Mouse (Mus musculus) MEL (cell line): Measurements from ENCODE around the gene Entr1. TPM values are rescaled to one million over a fixed set of nuclear protein-coding genes. Genes with fewer than 3 reads are reported as not detected.

ENCODE experiments used
- DNase-seq: peaks from one replicate; pipeline ENCODE4 v3.0.0; 2011; ENCODE audit warnings: low read depth, low spot score
- H3K27ac ChIP-seq: 2 replicates; pipeline ENCODE4 v1.5.1; 2012; ENCODE audit warnings: low read depth, mild to moderate bottlenecking, control low read depth, low read length, moderate library complexity; ENCODE audit not compliant: control insufficient read depth
- H3K27me3 ChIP-seq, 2 experiments: fragments of 150-350 bp in 1 of 2; sonication (generic) in 1 of 2; 2 replicates each; pipeline ENCODE4 v1.6.1; 2012; ENCODE audit warnings: low read length in 2 of 2, mild to moderate bottlenecking in 2 of 2, improper control_type of control experiment in 1 of 2, moderate library complexity in 1 of 2; ENCODE audit not compliant: insufficient read depth in 2 of 2, control insufficient read depth in 1 of 2
- H3K36me3 ChIP-seq, 2 experiments: 2 replicates each; pipeline ENCODE4 v1.6.1; 2012 to 2014; ENCODE audit warnings: low read length in 2 of 2, improper control_type of control experiment in 1 of 2, inconsistent platforms in 1 of 2, mild to moderate bottlenecking in 1 of 2; ENCODE audit not compliant: insufficient read depth in 2 of 2, control insufficient read depth in 1 of 2
- H3K4me1 ChIP-seq, 2 experiments: fragments of 150-350 bp in 1 of 2; sonication (generic) in 1 of 2; 2 replicates each; pipeline ENCODE4 v1.6.1; 2012; ENCODE audit warnings: low read length in 2 of 2, improper control_type of control experiment in 1 of 2, mild to moderate bottlenecking in 1 of 2; ENCODE audit not compliant: insufficient read depth in 2 of 2, control insufficient read depth in 1 of 2
- H3K4me3 ChIP-seq, 2 experiments: fragments of 150-350 bp in 1 of 2; sonication (generic) in 1 of 2; 2 replicates each; pipeline ENCODE4 v1.5.1; 2012; ENCODE audit warnings: low read depth in 2 of 2, low read length in 2 of 2, mild to moderate bottlenecking in 2 of 2, moderate library complexity in 2 of 2, control low read depth in 1 of 2, improper control_type of control experiment in 1 of 2; ENCODE audit not compliant: control insufficient read depth in 1 of 2, insufficient read depth in 1 of 2
- H3K79me2 ChIP-seq: 2 replicates; pipeline ENCODE4 v1.6.1; 2012; ENCODE audit warnings: mild to moderate bottlenecking, low read length, moderate library complexity; ENCODE audit not compliant: control insufficient read depth, poor library complexity, insufficient read depth
- H3K9ac ChIP-seq: 2 replicates; pipeline ENCODE4 v1.6.1; 2012; ENCODE audit warnings: low read depth, mild to moderate bottlenecking, control low read depth, low read length, moderate library complexity; ENCODE audit not compliant: control insufficient read depth, poor library complexity, severe bottlenecking
- H3K9me3 ChIP-seq: fragments of 150-350 bp; sonication (generic); replicated peaks from 2 replicates; pipeline ENCODE4 v1.6.1; 2012; ENCODE audit warnings: mild to moderate bottlenecking, low read length, improper control_type of control experiment, moderate library complexity; ENCODE audit not compliant: insufficient read depth
- BHLHE40 ChIP-seq: IDR thresholded peaks from 2 replicates; pipeline ENCODE4 v1.6.1; 2012; ENCODE audit warnings: low read depth, mild to moderate bottlenecking, inconsistent platforms, low read length, improper control_type of control experiment, borderline replicate concordance
- CHD1 ChIP-seq: IDR thresholded peaks from 2 replicates; pipeline ENCODE4 v1.6.1; 2012; ENCODE audit warnings: low read depth, mild to moderate bottlenecking, inconsistent platforms, low read length, improper control_type of control experiment
- CHD2 ChIP-seq: IDR thresholded peaks from 2 replicates; pipeline ENCODE4 v1.6.1; 2011; ENCODE audit warnings: low read length, improper control_type of control experiment
- CTCF ChIP-seq, 3 experiments: IDR thresholded peaks in 2 of 3; conservative IDR thresholded peaks in 1 of 3; 2 replicates each; pipeline ENCODE4 v1.5.1; 2011 to 2012; ENCODE audit warnings: low read length in 3 of 3, low read depth in 2 of 3, mild to moderate bottlenecking in 2 of 3, improper control_type of control experiment in 1 of 3, inconsistent platforms in 1 of 3, mixed read lengths in 1 of 3, moderate library complexity in 1 of 3; ENCODE audit not compliant: control insufficient read depth in 1 of 3, insufficient read depth in 1 of 3, poor library complexity in 1 of 3, severe bottlenecking in 1 of 3
- E2F4 ChIP-seq: IDR thresholded peaks from 2 replicates; pipeline ENCODE4 v1.6.1; 2011; ENCODE audit warnings: low read depth, low read length, improper control_type of control experiment, borderline replicate concordance
- ELF1 ChIP-seq: IDR thresholded peaks from 2 replicates; pipeline ENCODE4 v1.6.1; 2014; ENCODE audit warnings: low read depth, mild to moderate bottlenecking, inconsistent platforms, low read length, improper control_type of control experiment, moderate library complexity
- EP300 ChIP-seq, 2 experiments: IDR thresholded peaks; 2 replicates each; pipeline ENCODE4 v1.6.1; 2011; ENCODE audit warnings: improper control_type of control experiment in 2 of 2, low read length in 2 of 2, low read depth in 1 of 2, mild to moderate bottlenecking in 1 of 2
- GABPA ChIP-seq: IDR thresholded peaks from 2 replicates; pipeline ENCODE4 v1.6.1; 2012; ENCODE audit warnings: low read depth, mild to moderate bottlenecking, inconsistent platforms, low read length, improper control_type of control experiment, moderate library complexity
- HCFC1 ChIP-seq: IDR thresholded peaks from 2 replicates; pipeline ENCODE4 v1.6.1; 2012; ENCODE audit warnings: low read depth, mild to moderate bottlenecking, inconsistent platforms, low read length, improper control_type of control experiment, moderate library complexity
- MAFK ChIP-seq: IDR thresholded peaks from 2 replicates; pipeline ENCODE4 v1.6.1; 2011; ENCODE audit warnings: low read depth, mild to moderate bottlenecking, low read length, improper control_type of control experiment, borderline replicate concordance
- MAZ ChIP-seq: IDR thresholded peaks from 2 replicates; pipeline ENCODE4 v1.6.1; 2012; ENCODE audit warnings: low read depth, mild to moderate bottlenecking, inconsistent platforms, low read length, improper control_type of control experiment
- MEF2A ChIP-seq: IDR thresholded peaks from 2 replicates; pipeline ENCODE4 v1.6.1; 2014; ENCODE audit warnings: low read depth, mild to moderate bottlenecking, inconsistent platforms, low read length, improper control_type of control experiment; ENCODE audit not compliant: poor library complexity, insufficient replicate concordance, severe bottlenecking; ENCODE audit errors: extremely low read depth
- MYB ChIP-seq: IDR thresholded peaks from 2 replicates; pipeline ENCODE4 v1.6.1; 2011; ENCODE audit warnings: mild to moderate bottlenecking, low read depth, low read length, improper control_type of control experiment
- MYC ChIP-seq: IDR thresholded peaks from 2 replicates; pipeline ENCODE4 v1.6.1; 2011; ENCODE audit warnings: low read depth, mild to moderate bottlenecking, low read length, improper control_type of control experiment, moderate library complexity
- NELFE ChIP-seq: IDR thresholded peaks from 2 replicates; pipeline ENCODE4 v1.6.1; 2011; ENCODE audit warnings: low read depth, low read length, improper control_type of control experiment
- POLR2A ChIP-seq, 2 experiments: IDR thresholded peaks; 2 replicates each; pipeline ENCODE4 v1.6.1; 2011 to 2012; ENCODE audit warnings: low read length in 2 of 2, mild to moderate bottlenecking in 2 of 2, control low read depth in 1 of 2, improper control_type of control experiment in 1 of 2, low read depth in 1 of 2, moderate library complexity in 1 of 2; ENCODE audit not compliant: control insufficient read depth in 1 of 2, insufficient read depth in 1 of 2, poor library complexity in 1 of 2
- POLR2AphosphoS2 ChIP-seq: IDR thresholded peaks from 2 replicates; pipeline ENCODE4 v1.6.1; 2011; ENCODE audit warnings: low read length, improper control_type of control experiment
- POLR2AphosphoS5 ChIP-seq: IDR thresholded peaks from 2 replicates; pipeline ENCODE4 v1.6.1; 2012; ENCODE audit warnings: low read depth, borderline replicate concordance, mild to moderate bottlenecking, inconsistent platforms, low read length, moderate library complexity, mixed read lengths
- TCF12 ChIP-seq: IDR thresholded peaks from 2 replicates; pipeline ENCODE4 v1.6.1; 2014; ENCODE audit warnings: low read depth, mild to moderate bottlenecking, inconsistent platforms, low read length, improper control_type of control experiment, moderate library complexity
- ZKSCAN1 ChIP-seq: IDR thresholded peaks from 2 replicates; pipeline ENCODE4 v1.6.1; 2012; ENCODE audit warnings: low read depth, mild to moderate bottlenecking, inconsistent platforms, low read length, improper control_type of control experiment, moderate library complexity
- ZMIZ1 ChIP-seq: IDR thresholded peaks from 2 replicates; pipeline ENCODE4 v1.6.1; 2012; ENCODE audit warnings: low read depth, mild to moderate bottlenecking, inconsistent platforms, low read length, improper control_type of control experiment, moderate library complexity
- polyA plus RNA-seq, 2 experiments: library from polyadenylated mRNA; stranded (reverse) in 1 of 2; unstranded in 1 of 2; fragments of >175 nt in 1 of 2; fragments of >200 nt in 1 of 2; gene quantifications; 2 replicates each; pipeline versions ENCODE4 v1.2.1 to v1.2.4; 2012; ENCODE audit warnings: low replicate concordance in 2 of 2, low read depth in 1 of 2; ENCODE audit not compliant: insufficient read length in 2 of 2, insufficient read depth in 1 of 2, missing spikeins in 1 of 2
- total RNA-seq: library from RNA; depleted of rRNA; stranded (reverse); fragments of 300-350 nt; gene quantifications from 2 replicates; pipeline ENCODE4 v1.2.3, GENCODE M21; 2012

Gene Entr1
- total and polyA plus RNA-seq, 3 experiments, result 63.6 to 71.1 TPM; not detected in 1

DNA sequence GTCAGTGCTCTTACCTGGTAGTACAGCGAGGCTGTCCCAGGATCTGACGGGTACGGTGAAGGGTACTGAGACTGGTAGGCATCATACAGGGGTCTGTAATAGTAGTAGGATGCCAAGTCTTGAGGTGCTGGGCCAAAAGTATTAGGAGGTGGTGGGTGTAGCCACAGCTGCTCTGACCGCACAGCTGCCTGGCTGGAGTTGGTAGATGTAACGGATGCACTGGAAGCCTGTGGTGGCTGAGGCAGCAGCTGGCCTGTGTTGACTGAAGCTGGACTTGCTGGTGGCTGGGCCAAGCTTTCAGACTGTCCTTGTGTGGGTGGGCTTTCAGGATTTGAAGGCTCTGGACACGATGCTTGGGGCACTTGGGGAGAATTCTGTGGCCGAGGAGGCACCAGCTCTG, 49.3 kb upstream of the Entr1 start:
- H3K4me3 ChIP-seq, result no peak overlapping the region
- H3K36me3 ChIP-seq, result peaks cover 6 to 11% of the 10 kb centered on the region in 2 experiments
- H3K27ac ChIP-seq, result no peak overlapping the region
- H3K9me3 ChIP-seq, result no peaks in the 10 kb centered on the region
- TF ChIP-seq CHD1 (no peak), EP300 (IDR thresholded peaks at IDR 0.05; ENCODE audit: low read depth in 1 of 2, low read length in 2 of 2) (no peak), MAZ (no peak), HCFC1 (no peak), MYB (no peak), TCF12 (no peak), MAFK (no peak), E2F4 (no peak), ZKSCAN1 (no peak), BHLHE40 (no peak)
- DNase-seq, result no peak
- H3K9ac ChIP-seq, result no peak overlapping the region
- no peaks in the 10 kb centered on the region for H3K27me3 ChIP-seq
- peaks cover 9% of the 10 kb centered on the region for H3K79me2 ChIP-seq
- H3K4me1 ChIP-seq, result peaks cover 0 to 5% of the 10 kb centered on the region in 2 experiments; a peak in 1 of 4 replicates

DNA sequence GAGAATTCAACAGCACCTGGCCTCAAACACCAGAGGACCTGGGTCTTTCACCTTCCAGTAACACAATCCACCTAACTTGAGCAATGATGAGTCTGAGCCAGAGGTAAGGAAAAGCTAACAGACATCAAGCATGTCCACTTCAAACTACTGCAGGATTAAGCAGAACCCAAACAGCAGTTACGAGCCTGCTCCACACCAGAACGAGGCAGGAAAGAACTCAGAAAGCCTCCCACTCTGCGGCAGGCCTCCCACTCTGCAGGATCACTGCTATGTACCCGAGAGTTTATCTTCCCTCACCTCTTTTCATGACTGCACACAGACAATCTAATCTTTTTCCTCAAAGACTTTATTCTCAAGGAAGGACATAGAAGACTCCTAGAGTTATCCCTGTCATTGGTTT, 48.1 kb upstream of the Entr1 start:
- Histone ChIP-seq H3K27ac (no peak overlapping the region), H3K4me1 (no peaks in the 10 kb centered on the region), H3K36me3 (peaks cover 0 to 11% of the 10 kb centered on the region in 2 experiments; a peak in 2 of 4 replicates), H3K4me3 (no peak overlapping the region), H3K79me2 (peaks cover 4% of the 10 kb centered on the region), H3K9me3 (no peaks in the 10 kb centered on the region), H3K9ac (no peak overlapping the region), H3K27me3 (no peaks in the 10 kb centered on the region)
- no peak for DNase-seq
- no peak for TF ChIP-seq CTCF (IDR thresholded peaks at IDR 0.05 in 2 of 3, conservative IDR thresholded peaks at IDR 0.05 in 1 of 3; ENCODE audit: control insufficient read depth in 1 of 3, insufficient read depth in 1 of 3, low read depth in 2 of 3, low read length in 3 of 3, poor library complexity in 1 of 3, severe bottlenecking in 1 of 3)
- TF ChIP-seq BHLHE40, result no peak
- TF ChIP-seq MAFK, result no peak
- TF ChIP-seq ELF1, result no peak
- no peak for TF ChIP-seq CHD2
- no peak for TF ChIP-seq POLR2AphosphoS5
- TF ChIP-seq POLR2AphosphoS2, result no peak
- TF ChIP-seq POLR2A (IDR thresholded peaks at IDR 0.05; ENCODE audit: control insufficient read depth in 1 of 2, insufficient read depth in 1 of 2, low read depth in 1 of 2, low read length in 2 of 2, poor library complexity in 1 of 2), result no peak
- no peak for TF ChIP-seq EP300 (IDR thresholded peaks at IDR 0.05; ENCODE audit: low read depth in 1 of 2, low read length in 2 of 2)
- no peak for TF ChIP-seq MYC
- no peak for TF ChIP-seq ZMIZ1
- TF ChIP-seq NELFE, result no peak
- no peak for TF ChIP-seq TCF12
- TF ChIP-seq GABPA, result no peak
- TF ChIP-seq MEF2A, result no peak
